Mouse (Mus musculus): Measurements from ENCODE around the gene Eef1g. TPM values are rescaled to one million over a fixed set of nuclear protein-coding genes. Genes with fewer than 3 reads are reported as not detected.
A peak's percentile ranks its signal among the peaks of the same experiment; 100 is the strongest.

The Eef1g gene
- total RNA-seq (2014; rRNA removed) (524 and 615 TPM in 2 replicates), polyA plus RNA-seq (2015; fragmentation: Nextera tagmentation; extraction: Ambion mirVana) (250 and 269 TPM in 2 replicates)

DNA sequence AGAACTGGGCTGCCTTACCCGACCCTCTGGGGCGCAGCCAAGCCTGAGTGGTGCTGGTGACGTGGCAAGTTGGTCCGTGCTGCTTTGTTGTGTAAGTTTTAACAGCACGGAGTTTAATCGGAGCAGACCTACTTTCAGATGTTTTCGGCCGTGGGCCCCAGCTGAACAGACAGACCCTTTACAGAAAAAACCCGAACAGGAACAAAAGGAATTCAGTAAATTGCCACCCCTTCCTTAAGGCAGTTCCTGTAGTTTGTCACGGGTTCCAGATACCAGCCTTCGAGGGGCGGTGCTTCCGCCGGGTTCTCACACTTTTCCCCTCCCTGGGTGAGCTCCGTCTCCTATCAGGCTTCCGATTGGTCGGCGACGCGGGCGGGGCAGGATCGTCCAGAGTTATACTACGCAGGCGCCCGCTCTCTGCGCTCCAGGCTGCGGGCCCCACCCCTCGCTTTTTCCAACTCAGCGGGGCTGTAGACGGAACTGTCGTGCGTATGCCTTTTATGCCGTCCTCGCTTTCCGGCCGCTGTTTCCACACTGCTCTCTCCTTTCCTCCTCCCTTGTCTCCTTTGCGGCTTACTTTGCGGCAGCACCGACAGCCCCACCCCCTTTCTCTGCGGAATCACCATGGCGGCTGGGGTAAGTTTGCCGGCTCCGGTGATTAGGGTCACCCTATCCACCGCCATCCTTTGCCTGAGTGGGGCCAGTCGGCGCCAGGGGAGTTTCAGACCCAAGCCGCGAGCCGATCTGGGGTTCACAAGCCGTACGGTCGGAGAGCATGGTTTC is at the start of gene Eef1g:
TSS of gene Eef1g (plus strand) at position 452 of the 783 bp plus-strand sequence.
- peak within 1 kb of the TSS; percentile 75 for H3K4me2 ChIP-seq (ENCODE audit: low read depth)
- no peaks in the 10 kb centered on the region; the same call in 1 of the 2 replicates for H3K4me1 ChIP-seq (ENCODE audit: insufficient read depth)
- TF ChIP-seq CTCF (IDR thresholded peaks at IDR 0.05; ENCODE audit: low read depth): no peak
- peak; percentile 99 for DNase-seq
- peak; percentile 99 for ATAC-seq
- peaks cover 68% of the 10 kb centered on the region for H3K36me3 ChIP-seq (ENCODE audit: insufficient read depth)
- H3K9ac ChIP-seq: peak within 1 kb of the TSS; percentile 75
- H3K9me3 ChIP-seq (ENCODE audit: low read length): no peaks in the 10 kb centered on the region
- H3K27me3 ChIP-seq (ENCODE audit: insufficient read depth, low read length): no peaks in the 10 kb centered on the region
- H3K4me3 ChIP-seq (ENCODE audit: low read depth, low read length): peak within 1 kb of the TSS; percentile 80
- under 1% methylated on average over 51 of the region's 52 CpGs for WGBS
- peak within 1 kb of the TSS; percentile 79 for H3K27ac ChIP-seq (ENCODE audit: low read depth, low read length)

DNA sequence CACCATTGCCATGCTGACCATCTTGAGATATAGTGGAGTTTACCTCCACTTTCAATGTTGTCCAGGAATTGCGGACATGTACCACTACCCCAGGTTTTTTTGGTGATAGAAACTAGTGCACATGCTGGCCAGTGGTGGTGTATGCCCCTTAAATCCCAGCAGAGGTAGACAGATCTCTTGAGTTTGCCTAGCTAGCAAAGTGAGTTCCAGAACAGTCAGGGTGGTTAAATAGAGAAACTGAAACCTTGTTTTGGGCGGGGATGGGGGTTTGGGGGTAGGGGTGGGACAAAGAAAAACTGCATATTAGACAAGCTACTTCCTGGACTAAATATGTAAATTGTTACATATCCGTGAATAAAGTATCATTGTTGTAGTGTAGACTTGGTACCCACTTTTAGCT is 47.8 kb upstream of the Eef1g start:
- Histone ChIP-seq H3K9me3 (ENCODE audit: low read length) (no peaks in the 10 kb centered on the region), H3K36me3 (ENCODE audit: insufficient read depth) (peaks cover 24% of the 10 kb centered on the region), H3K4me3 (ENCODE audit: low read depth, low read length) (no peak overlapping the region), H3K4me1 (ENCODE audit: insufficient read depth) (peaks cover 14% of the 10 kb centered on the region), H3K27ac (ENCODE audit: low read depth, low read length) (no peak overlapping the region), H3K27me3 (ENCODE audit: insufficient read depth, low read length) (no peaks in the 10 kb centered on the region), H3K9ac (no peak overlapping the region), H3K4me2 (ENCODE audit: low read depth) (no peak overlapping the region)
- DNase-seq (no peak), ATAC-seq (no peak)
- TF ChIP-seq CTCF (IDR thresholded peaks at IDR 0.05; ENCODE audit: low read depth): no peak
- 94% methylated on average over 3 of the region's 3 CpGs for WGBS

DNA sequence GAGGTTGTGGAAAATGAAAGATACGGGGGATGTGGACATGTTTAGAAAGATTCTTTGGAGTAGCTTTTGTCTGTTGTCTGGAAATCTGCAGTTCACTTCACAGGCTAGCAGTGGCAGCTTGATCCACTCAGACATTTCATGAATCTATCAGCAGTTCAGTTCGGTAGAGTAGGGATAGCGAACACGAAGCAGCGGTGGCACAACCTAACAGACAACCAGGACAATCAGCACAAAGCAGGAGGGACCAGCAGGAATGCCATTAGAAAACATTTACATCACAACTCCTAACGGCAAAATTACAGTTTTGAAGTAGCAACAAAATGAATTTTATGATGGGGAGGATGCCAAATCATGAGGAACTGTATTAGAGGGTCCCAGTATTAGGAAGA is 47.2 kb upstream of the Eef1g start:
- ATAC-seq: no peak
- H3K27me3 ChIP-seq (ENCODE audit: insufficient read depth, low read length): no peaks in the 10 kb centered on the region
- DNase-seq: no peak
- 70% methylated on average over 6 of the region's 6 CpGs for WGBS
- peak overlapping the region; percentile 86 for H3K27ac ChIP-seq (ENCODE audit: low read depth, low read length)
- peaks cover 18% of the 10 kb centered on the region for H3K36me3 ChIP-seq (ENCODE audit: insufficient read depth)
- H3K9ac ChIP-seq: no peak overlapping the region
- no peak for TF ChIP-seq CTCF (IDR thresholded peaks at IDR 0.05; ENCODE audit: low read depth)
- peak overlapping the region; percentile 89 for H3K4me3 ChIP-seq (ENCODE audit: low read depth, low read length)
- H3K4me1 ChIP-seq (ENCODE audit: insufficient read depth): peaks cover 14% of the 10 kb centered on the region
- peak overlapping the region; percentile 79 for H3K4me2 ChIP-seq (ENCODE audit: low read depth)
- no peaks in the 10 kb centered on the region for H3K9me3 ChIP-seq (ENCODE audit: low read length)

DNA sequence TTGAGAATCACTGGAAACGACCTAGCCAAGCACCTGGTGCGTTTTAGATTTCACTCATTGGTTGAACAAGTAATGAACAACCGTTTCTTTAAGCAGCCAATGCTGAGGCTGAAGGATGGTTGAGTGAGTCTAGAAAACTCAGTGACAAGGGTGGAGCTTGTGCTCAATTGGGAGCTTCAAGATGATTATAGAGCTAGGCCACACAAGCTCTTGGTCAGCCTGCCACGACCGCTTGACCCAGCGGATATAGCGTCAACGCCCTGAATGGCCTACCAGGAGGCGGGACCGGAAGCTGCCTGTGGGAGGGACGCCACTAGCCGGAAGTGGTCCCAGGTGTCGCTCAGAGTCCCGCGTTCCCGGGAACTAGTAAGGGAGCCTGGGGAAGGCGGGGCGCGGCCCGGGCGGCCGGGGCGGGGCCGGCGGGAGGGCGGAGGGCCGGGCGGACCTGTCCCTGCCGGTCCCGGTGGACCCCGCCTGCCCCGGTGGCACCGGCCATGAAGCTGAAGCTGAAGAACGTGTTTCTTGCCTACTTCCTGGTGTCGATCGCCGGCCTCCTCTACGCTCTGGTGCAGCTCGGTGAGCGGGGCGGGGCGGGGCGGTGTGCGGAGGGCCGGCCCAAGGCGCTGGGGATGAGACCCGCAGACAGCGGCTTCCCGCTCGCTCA is 46.6 kb upstream of the Eef1g start, which contains the start of gene B3gat3:
TSS of gene B3gat3 (plus strand) at position 302 of the 664 bp plus-strand sequence.
- TF ChIP-seq CTCF (IDR thresholded peaks at IDR 0.05; ENCODE audit: low read depth): no peak

DNA sequence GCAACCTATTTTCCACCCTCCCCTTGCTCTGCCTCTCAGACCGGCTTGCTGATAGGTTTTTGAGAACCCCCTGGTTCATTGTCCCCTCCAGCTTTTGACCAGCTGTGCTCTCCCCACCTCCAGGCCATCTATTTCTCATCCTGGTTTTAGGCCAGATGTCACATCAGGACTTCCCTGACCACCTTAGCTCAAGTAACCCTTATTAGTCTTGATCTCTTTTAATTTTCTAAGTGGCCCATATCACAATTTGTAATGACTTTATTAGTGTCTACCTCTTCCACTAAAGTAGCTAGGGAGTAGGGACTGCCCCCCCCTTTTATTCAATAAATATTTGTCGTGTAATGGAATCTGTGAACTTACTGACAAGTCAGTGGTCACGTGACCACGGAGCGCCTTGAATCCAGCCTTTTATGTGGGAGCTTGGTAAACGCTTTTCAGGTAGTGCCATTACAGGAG is 46.0 kb upstream of the Eef1g start:
- DNase-seq (peak; percentile 44), ATAC-seq (no peak)
- Histone ChIP-seq H3K4me2 (ENCODE audit: low read depth) (peak overlapping the region; percentile 79), H3K36me3 (ENCODE audit: insufficient read depth) (peaks cover 14% of the 10 kb centered on the region), H3K4me1 (ENCODE audit: insufficient read depth) (peaks cover 14% of the 10 kb centered on the region), H3K9me3 (ENCODE audit: low read length) (no peaks in the 10 kb centered on the region), H3K27ac (ENCODE audit: low read depth, low read length) (peak overlapping the region; percentile 86), H3K9ac (peak overlapping the region; percentile 76), H3K4me3 (ENCODE audit: low read depth, low read length) (peak overlapping the region; percentile 89), H3K27me3 (ENCODE audit: insufficient read depth, low read length) (no peaks in the 10 kb centered on the region)
- no peak for TF ChIP-seq CTCF (IDR thresholded peaks at IDR 0.05; ENCODE audit: low read depth)
- 2% methylated on average over 6 of the region's 6 CpGs for WGBS

More for the DNA sequence above, 46.6 kb upstream of the Eef1g start, which contains the start of gene B3gat3:
- Histone ChIP-seq H3K27ac (ENCODE audit: low read depth, low read length) (peak within 1 kb of the TSS; percentile 86), H3K36me3 (ENCODE audit: insufficient read depth) (peaks cover 14% of the 10 kb centered on the region), H3K9ac (peak within 1 kb of the TSS; percentile 76), H3K4me1 (ENCODE audit: insufficient read depth) (peaks cover 14% of the 10 kb centered on the region), H3K4me3 (ENCODE audit: low read depth, low read length) (peak within 1 kb of the TSS; percentile 89), H3K27me3 (ENCODE audit: insufficient read depth, low read length) (no peaks in the 10 kb centered on the region), H3K9me3 (ENCODE audit: low read length) (no peaks in the 10 kb centered on the region), H3K4me2 (ENCODE audit: low read depth) (peak within 1 kb of the TSS; percentile 79)
- peak; percentile 92 for DNase-seq
- ATAC-seq: peak; percentile 97
- WGBS: 2% methylated on average over 39 of the region's 50 CpGs

DNA sequence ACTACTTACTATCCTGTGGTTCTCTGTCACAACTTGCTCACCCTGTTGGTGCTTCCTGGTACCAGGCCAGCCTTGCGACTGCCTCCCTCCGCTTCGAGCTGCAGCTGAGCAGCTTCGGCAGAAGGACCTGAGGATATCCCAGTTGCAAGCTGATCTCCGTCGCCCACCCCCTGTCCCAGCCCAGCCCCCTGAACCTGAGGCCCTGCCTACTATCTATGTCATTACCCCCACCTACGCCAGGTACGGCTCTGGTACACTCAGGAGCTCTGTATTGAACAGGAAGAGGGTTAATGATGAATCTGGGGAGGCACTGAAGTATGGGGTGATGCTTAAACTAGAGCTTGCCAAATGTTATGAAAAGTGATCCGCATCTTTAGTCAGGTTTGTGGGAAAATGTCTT is 45.1 kb upstream of the Eef1g start:
- 87% methylated on average over 9 of the region's 9 CpGs for WGBS
- Histone ChIP-seq H3K36me3 (ENCODE audit: insufficient read depth) (peaks cover 11% of the 10 kb centered on the region; the same call in 1 of the 2 replicates), H3K9ac (no peak overlapping the region), H3K4me2 (ENCODE audit: low read depth) (peak overlapping the region; percentile 79; the same call in 1 of the 2 replicates), H3K27me3 (ENCODE audit: insufficient read depth, low read length) (no peaks in the 10 kb centered on the region), H3K27ac (ENCODE audit: low read depth, low read length) (no peak overlapping the region), H3K4me3 (ENCODE audit: low read depth, low read length) (peak overlapping the region; percentile 89; the same call in 1 of the 2 replicates), H3K9me3 (ENCODE audit: low read length) (no peaks in the 10 kb centered on the region), H3K4me1 (ENCODE audit: insufficient read depth) (peaks cover 14% of the 10 kb centered on the region)
- DNase-seq (no peak), ATAC-seq (no peak)
- TF ChIP-seq CTCF (IDR thresholded peaks at IDR 0.05; ENCODE audit: low read depth): no peak
